Mouse (Mus musculus) E14TG2a.4 (cell line): ENCODE measurements around the gene Podxl.

Experiments
- CTCF ChIP-seq: conservative IDR thresholded peaks from 2 replicates; pipeline ENCODE4 v1.5.1; 2014; ENCODE audit warnings: low read length
- POU5F1 ChIP-seq: IDR thresholded peaks from 2 replicates; pipeline ENCODE4 v1.6.1; 2014; ENCODE audit warnings: low read length, borderline replicate concordance

GRCm38 (mm10) chr6:31568070-31568595 lies 4.4 kb upstream of the Podxl start:
- TF ChIP-seq CTCF (no peak), POU5F1 (no peak)
